Comparison of ENCODE assay signal across 9 mouse cellular contexts in genomic region chr2:166442997-166443396, GRCm38 (mm10).
DNase-seq lines count a peak whose midpoint lies in the region; ATAC-seq and TF ChIP-seq lines count a peak whose summit lies in the region.
"Had no signal": no experiment of that assay in that cellular context is flagged by ENCODE, and none has a peak within 500 bp of the region (broad histone marks: within the 10 kb centered on the region; RNA-seq: fewer than 3 reads in every experiment).

No protein-coding gene starts in this region.

- H3K9ac ChIP-seq in kidney, postnatal 0 days (ENCODE audit: low read depth, low read length), result no peak overlapping the region
- H3K9ac ChIP-seq in embryonic facial prominence, embryonic 13.5 days, result no peak overlapping the region
- no peak overlapping the region for H3K9ac ChIP-seq in limb, embryonic 13.5 days
- peak overlapping the region; percentile 18; the same call in 1 of the 2 replicates for H3K9ac ChIP-seq in neural tube, embryonic 13.5 days
- H3K9ac ChIP-seq: heart, embryonic 12.5 days had no signal

- WGBS in kidney, postnatal 0 days, result 23% methylated on average over 15 of the region's 15 CpGs
- 20% methylated on average over 15 of the region's 15 CpGs for WGBS in embryonic facial prominence, embryonic 13.5 days
- 5% methylated on average over 15 of the region's 15 CpGs for WGBS in limb, embryonic 13.5 days
- 14% methylated on average over 15 of the region's 15 CpGs for WGBS in neural tube, embryonic 13.5 days

- H3K4me2 ChIP-seq in kidney, postnatal 0 days (ENCODE audit: low read length), result no peak overlapping the region
- H3K4me2 ChIP-seq in embryonic facial prominence, embryonic 13.5 days, result no peak overlapping the region
- no peak overlapping the region for H3K4me2 ChIP-seq in limb, embryonic 13.5 days (replicated peaks)
- H3K4me2 ChIP-seq in neural tube, embryonic 13.5 days, result no peak overlapping the region
- H3K4me2 ChIP-seq: heart, embryonic 12.5 days had no signal

- peak; percentile 79 for DNase-seq in kidney, postnatal 0 days (ENCODE audit: low spot score)
- no peak for DNase-seq in kidney, adult 9 months
- no peak for DNase-seq in cerebellum, adult 8-10 months
- DNase-seq in left cerebral cortex, adult 18-20 months (ENCODE audit: low spot score in 2 of 2), result no peak

- H3K36me3 ChIP-seq in kidney, postnatal 0 days (ENCODE audit: insufficient read depth, low read length), result no peaks in the 10 kb centered on the region
- no peaks in the 10 kb centered on the region for H3K36me3 ChIP-seq in embryonic facial prominence, embryonic 13.5 days
- H3K36me3 ChIP-seq in limb, embryonic 13.5 days, result no peaks in the 10 kb centered on the region
- H3K36me3 ChIP-seq in neural tube, embryonic 13.5 days, result no peaks in the 10 kb centered on the region
- H3K36me3 ChIP-seq: heart, embryonic 12.5 days had no signal

- no peak overlapping the region for H3K27ac ChIP-seq in kidney, postnatal 0 days
- H3K27ac ChIP-seq in embryonic facial prominence, embryonic 13.5 days, result peak overlapping the region; percentile 2; the same call in 1 of the 2 replicates
- H3K27ac ChIP-seq in limb, embryonic 13.5 days, result peak overlapping the region; percentile 52; the same call in 1 of the 2 replicates
- H3K27ac ChIP-seq in neural tube, embryonic 13.5 days (replicated peaks), result peak overlapping the region; percentile 72

- ATAC-seq in kidney, postnatal 0 days (replicated peaks; ENCODE audit: low FRiP score, low read depth), result no peak
- ATAC-seq in embryonic facial prominence, embryonic 13.5 days (ENCODE audit: insufficient number of reproducible peaks, insufficient read depth, low FRiP score, low TSS enrichment, low read depth), result no peak
- ATAC-seq in limb, embryonic 13.5 days (ENCODE audit: low FRiP score, low read depth), result peak; percentile 37; the same call in 1 of the 2 replicates
- ATAC-seq in neural tube, embryonic 13.5 days (ENCODE audit: low read depth), result peak; percentile 40; the same call in 1 of the 2 replicates
- no peak for ATAC-seq in frontal cortex, adult (ENCODE audit: low TSS enrichment)

- H3K9me3 ChIP-seq in kidney, postnatal 0 days (replicated peaks; ENCODE audit: low read length), result no peaks in the 10 kb centered on the region
- H3K9me3 ChIP-seq in embryonic facial prominence, embryonic 13.5 days, result no peaks in the 10 kb centered on the region
- no peaks in the 10 kb centered on the region for H3K9me3 ChIP-seq in limb, embryonic 13.5 days
- H3K9me3 ChIP-seq in neural tube, embryonic 13.5 days, result no peaks in the 10 kb centered on the region
- H3K9me3 ChIP-seq: heart, embryonic 12.5 days had no signal

- H3K4me1 ChIP-seq in kidney, postnatal 0 days (replicated peaks; ENCODE audit: insufficient read depth, low read length), result peaks cover 11% of the 10 kb centered on the region
- H3K4me1 ChIP-seq in embryonic facial prominence, embryonic 13.5 days, result peaks cover 35% of the 10 kb centered on the region
- H3K4me1 ChIP-seq in limb, embryonic 13.5 days, result peaks cover 41% of the 10 kb centered on the region
- peaks cover 73% of the 10 kb centered on the region for H3K4me1 ChIP-seq in neural tube, embryonic 13.5 days (replicated peaks)

- TF ChIP-seq CTCF in kidney, postnatal 0 days (IDR thresholded peaks at IDR 0.05; ENCODE audit: low read depth), result no peak

- 0 out of 2 replicates have a peak, but pooled peaks cover 6% of the 10 kb centered on the region for H3K27me3 ChIP-seq in kidney, postnatal 0 days (ENCODE audit: insufficient read depth, low read length)
- H3K27me3 ChIP-seq in embryonic facial prominence, embryonic 13.5 days, result no peaks in the 10 kb centered on the region
- H3K27me3 ChIP-seq in limb, embryonic 13.5 days, result no peaks in the 10 kb centered on the region
- H3K27me3 ChIP-seq in neural tube, embryonic 13.5 days, result 0 out of 2 replicates have a peak, but pooled peaks cover 4% of the 10 kb centered on the region
- H3K27me3 ChIP-seq: heart, embryonic 12.5 days had no signal

- no peak overlapping the region for H3K4me3 ChIP-seq in kidney, postnatal 0 days (replicated peaks; ENCODE audit: low read depth, low read length)
- no peak overlapping the region for H3K4me3 ChIP-seq in embryonic facial prominence, embryonic 13.5 days
- H3K4me3 ChIP-seq in limb, embryonic 13.5 days, result no peak overlapping the region
- no peak overlapping the region for H3K4me3 ChIP-seq in neural tube, embryonic 13.5 days
- H3K4me3 ChIP-seq: heart, embryonic 12.5 days had no signal

Comparison
In these comparisons a context has a peak if more than half of its experiments do, and no peak if none do; other contexts are left out.
1. ATAC-seq: peak in limb, embryonic 13.5 days (single experiment) and neural tube, embryonic 13.5 days (single experiment); none in kidney, postnatal 0 days (single experiment), embryonic facial prominence, embryonic 13.5 days (single experiment) and frontal cortex, adult (single experiment).